Mouse (Mus musculus) mammary gland, adult 2 months (tissue): ENCODE measurements around the gene Scgb2b27. TPM values are rescaled to one million over a fixed set of nuclear protein-coding genes. Genes with fewer than 3 reads are reported as not detected.

Source experiments
- polyA plus RNA-seq: library from polyadenylated mRNA; depleted of rRNA; stranded (reverse); fragments of >200 nt; gene quantifications from 2 replicates; pipeline ENCODE4 v1.2.3, GENCODE M21; 2012; ENCODE audit warnings: low replicate concordance; rRNA removed

Gene Scgb2b27
- polyA plus RNA-seq, result not detected in 2 replicates

DNA sequence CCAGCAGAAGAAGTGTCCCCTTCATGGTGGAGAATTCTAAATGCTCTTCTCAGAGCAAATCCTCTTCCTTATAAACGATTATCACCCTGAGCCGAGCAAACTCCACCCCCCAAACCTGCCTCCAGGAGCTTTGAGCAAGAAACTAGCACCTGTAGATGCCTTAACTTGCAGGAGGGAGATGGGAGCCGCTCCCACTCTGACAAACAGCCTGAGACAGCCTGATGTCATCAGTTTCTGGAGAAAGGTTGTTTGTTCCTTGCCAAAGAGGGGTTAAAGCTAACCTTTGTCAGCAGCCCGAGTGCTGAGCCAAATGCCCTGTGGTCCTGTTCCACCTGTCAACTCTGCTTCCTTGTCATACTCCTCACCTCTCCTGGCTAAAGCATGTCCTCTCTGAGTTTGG is at the start of gene Scgb2b27:
Gene Scgb2b27, minus strand, starts transcription at position 101 of the 400 bp plus-strand sequence.

DNA sequence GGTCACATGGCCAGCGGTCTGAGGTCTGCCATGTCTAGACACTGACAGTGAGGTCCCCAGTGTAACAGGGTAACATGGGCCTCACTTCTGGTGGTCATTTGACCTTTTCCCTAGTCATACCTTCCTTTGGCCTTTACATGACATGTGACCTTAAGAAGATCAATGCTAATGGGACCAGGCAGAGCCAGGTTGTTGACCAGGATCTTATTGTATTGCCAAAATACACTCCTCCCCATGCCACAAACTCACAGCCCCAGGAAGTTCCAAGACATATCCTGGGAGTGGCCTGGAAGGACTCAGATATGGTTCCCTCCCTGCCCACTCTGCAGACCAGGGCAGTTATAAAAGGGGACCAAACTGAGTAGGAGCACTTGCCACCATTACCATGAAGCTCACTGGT is 7.4 kb upstream of the Scgb2b27 start, which contains the start of gene Scgb1b27:
Gene Scgb1b27, plus strand, starts transcription at position 301 of the 400 bp plus-strand sequence.

Other genes with a start within 250 kb of the Scgb2b27 start
- gene Scgb2b26, start 68.9 kb downstream of the Scgb2b27 start, polyA plus RNA-seq, result not detected in 2 replicates
- not detected in 2 replicates for gene Scgb1b27, start 7.5 kb upstream of the Scgb2b27 start, polyA plus RNA-seq
- gene Scgb1b30, start 81.5 kb upstream of the Scgb2b27 start, polyA plus RNA-seq, result not detected in 2 replicates
- gene Wtip, start 119.3 kb upstream of the Scgb2b27 start, polyA plus RNA-seq, result 21.3 and 25.2 TPM in 2 replicates
- gene Uba2, start 155.7 kb upstream of the Scgb2b27 start, polyA plus RNA-seq, result 20.0 and 55.9 TPM in 2 replicates
- gene Pdcd2l, start 182.7 kb upstream of the Scgb2b27 start, polyA plus RNA-seq, result 22.7 and 24.0 TPM in 2 replicates
- 341 and 453 TPM in 2 replicates for gene Gpi1, start 216.4 kb upstream of the Scgb2b27 start, polyA plus RNA-seq
- gene Gm6096, start 237.1 kb upstream of the Scgb2b27 start, polyA plus RNA-seq, result not detected in 2 replicates